Mouse (Mus musculus) left cerebral cortex, postnatal 25 days (tissue): Measurements from ENCODE around the gene Cd83. TPM values are rescaled to one million over a fixed set of nuclear protein-coding genes. Genes with fewer than 3 reads are reported as not detected.

ENCODE experiments used
- DNase-seq, 2 experiments: peaks; one replicate each; pipeline ENCODE4 v3.0.0; 2022; ENCODE audit warnings: low spot score in 2 of 2, mixed read lengths in 1 of 2
- intact Hi-C: fragments of 180-260 bp; cut with DNase I; formaldehyde crosslinking; loops from one replicate; pipeline ENCODE4 v1.15.1; 2025
- total RNA-seq, 2 experiments: library from RNA; stranded (reverse); gene quantifications; 2 replicates each; pipeline ENCODE4 v1.2.3; 2021

Cd83 gene
- total RNA-seq, 2 experiments from 2014 or later = 8.2 to 8.7 TPM

- intact Hi-C loops = no loop called here
These were observed 20.1 kb downstream of the Cd83 start for GRCm38 (mm10) chr13:43804648-43805047.

DNA sequence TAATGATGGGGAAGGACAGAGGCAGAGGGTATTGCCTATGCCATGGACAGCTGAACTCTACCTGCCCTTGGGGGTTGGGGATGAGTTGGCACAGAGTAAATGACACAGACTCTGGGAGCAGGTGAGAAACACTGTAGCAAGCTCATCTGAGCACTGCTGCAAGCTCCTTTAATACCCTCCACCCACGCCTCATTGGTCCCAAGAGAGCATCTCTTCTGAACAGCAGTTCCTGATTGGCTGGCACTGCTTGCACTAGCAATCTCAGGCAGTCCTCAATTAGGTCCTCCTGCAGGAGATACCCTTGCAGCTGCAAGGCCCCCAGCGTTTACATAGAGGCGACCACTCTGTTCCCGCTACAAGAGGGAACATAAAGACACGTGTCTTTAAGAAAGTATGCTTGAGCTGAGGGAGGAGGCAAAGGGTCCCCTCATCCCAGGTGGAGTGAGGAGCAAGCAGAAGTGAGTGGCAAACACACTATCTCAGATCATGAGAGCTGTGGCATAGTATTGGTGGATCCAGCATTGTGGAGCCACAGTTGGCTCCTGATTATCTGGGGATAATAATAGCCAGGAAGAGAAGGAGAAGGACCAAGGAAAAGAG, 20.7 kb downstream of the Cd83 start:
- no peak for DNase-seq
- intact Hi-C loops = no loop called here

More at GRCm38 (mm10) chr13:43804648-43805047, 20.1 kb downstream of the Cd83 start:
- DNase-seq = no peak

- intact Hi-C loops = no loop called here
- peak in 1 of 2 experiments; percentile 28 for DNase-seq
These were observed 22.0 kb downstream of the Cd83 start for GRCm38 (mm10) chr13:43806371-43807271.

DNA sequence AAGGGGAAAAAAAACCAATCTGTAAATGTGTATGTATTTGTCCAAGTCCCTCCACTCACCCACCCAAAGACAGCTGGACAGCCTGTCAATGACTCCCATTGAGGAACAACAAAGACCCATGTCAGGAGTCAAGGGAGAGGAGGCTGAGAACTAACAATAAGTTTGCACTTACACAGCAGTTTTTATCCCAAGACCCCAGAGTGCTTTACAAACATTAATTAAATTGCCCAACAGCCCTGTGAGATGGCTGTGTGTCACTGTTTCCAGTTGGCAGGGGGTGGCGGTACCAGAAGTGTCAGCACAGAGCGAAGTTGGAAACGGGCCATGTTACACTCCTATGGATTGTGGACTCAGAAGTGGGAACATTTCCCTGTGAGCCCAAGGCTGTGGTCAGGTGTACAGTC, 22.7 kb downstream of the Cd83 start:
- intact Hi-C loops = no loop called here
- DNase-seq = no peak

GRCm38 (mm10) chr13:43810621-43811020, 26.0 kb downstream of the Cd83 start:
- intact Hi-C loops = no loop called here
- no peak for DNase-seq

DNA sequence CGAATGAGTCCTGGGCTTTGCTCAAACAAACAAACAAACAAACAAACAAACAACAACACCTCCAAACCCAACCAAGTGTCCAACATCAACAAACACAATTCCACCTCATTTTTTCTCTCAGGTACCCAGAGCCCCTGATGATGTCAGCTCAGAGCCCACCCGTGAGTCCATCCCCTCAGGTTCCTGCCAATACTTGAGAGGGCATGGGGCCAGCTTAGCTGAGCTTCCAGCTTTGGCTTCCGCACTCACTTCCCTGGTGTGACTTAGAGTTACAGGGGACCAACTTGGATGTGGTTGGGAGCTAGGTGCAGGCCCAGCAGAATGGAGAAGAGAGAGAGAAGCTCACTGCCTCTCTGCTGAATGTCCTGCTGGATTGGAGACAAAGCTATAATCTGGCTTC, 27.3 kb downstream of the Cd83 start:
- DNase-seq = no peak
- intact Hi-C loops = no loop called here

DNA sequence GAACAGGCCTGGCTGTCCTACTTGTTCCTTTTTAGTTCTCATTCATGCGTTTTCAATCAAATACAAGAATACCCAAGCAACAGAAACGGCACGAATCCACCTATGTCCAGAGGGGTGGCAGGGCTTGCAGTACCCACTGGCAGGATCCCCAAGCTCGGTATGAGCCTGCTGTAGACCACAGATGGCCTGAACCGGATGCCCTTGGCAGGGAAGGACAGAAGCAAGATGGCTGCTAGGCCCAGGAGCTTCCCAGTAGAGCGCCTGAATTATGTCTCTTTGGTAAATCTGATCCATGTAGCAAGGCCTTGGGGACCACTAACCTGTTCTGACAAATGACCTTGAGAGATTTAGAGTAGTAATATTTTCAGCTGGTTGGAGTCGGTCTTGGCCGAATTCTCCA, 28.9 kb downstream of the Cd83 start:
- no peak for DNase-seq
- intact Hi-C loops = no loop called here

GRCm38 (mm10) chr13:43817461-43817860, 32.9 kb downstream of the Cd83 start:
- no peak for DNase-seq
- intact Hi-C loops = no loop called here

- no peak for DNase-seq
- intact Hi-C loops = no loop called here
These were observed 33.9 kb downstream of the Cd83 start for GRCm38 (mm10) chr13:43818307-43819019.

- no peak for DNase-seq
- intact Hi-C loops = no loop called here
These were observed 34.4 kb downstream of the Cd83 start for GRCm38 (mm10) chr13:43819020-43819310.

DNA sequence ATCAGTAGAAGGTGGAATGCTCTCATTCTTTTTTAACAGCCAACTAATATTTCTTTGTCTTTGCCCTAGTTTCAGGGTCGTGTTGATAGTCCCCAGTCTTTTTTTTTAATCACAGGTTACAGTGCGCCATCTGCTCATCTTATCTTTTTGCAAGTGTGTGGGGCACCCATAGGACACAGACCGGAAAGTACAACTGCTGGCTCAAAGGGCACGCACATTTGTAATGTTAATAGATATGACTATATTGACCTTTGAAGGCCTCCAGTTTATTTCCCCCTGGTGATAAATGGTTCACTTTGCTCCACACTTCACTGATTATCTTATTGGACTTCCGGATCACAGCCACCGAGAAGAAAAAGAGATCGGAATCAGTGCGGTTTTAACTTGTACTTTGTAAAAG, 35.5 kb downstream of the Cd83 start:
- intact Hi-C loops = no loop called here
- DNase-seq = no peak

- DNase-seq = no peak
- intact Hi-C loops = no loop called here
These were observed 37.7 kb downstream of the Cd83 start for GRCm38 (mm10) chr13:43822306-43822705.

DNA sequence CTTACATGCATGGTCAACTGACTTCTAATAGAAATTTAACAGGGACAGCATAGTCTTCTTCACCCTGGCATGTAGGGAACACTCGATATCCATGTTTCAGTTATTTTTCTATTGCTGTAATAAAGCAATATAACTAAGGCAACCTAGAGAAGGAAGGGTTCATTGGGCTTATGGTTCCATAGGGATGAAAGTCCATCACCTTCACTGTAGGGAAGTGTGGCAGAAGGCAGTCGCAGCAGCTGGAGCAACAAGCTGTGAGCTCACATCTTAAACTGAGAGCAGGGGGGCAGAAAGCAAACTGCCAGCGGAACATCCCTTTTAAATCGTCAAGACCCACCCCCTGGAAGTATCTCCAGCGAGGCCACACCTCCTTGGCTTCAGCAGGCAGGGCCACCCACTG, 44.1 kb downstream of the Cd83 start:
- intact Hi-C loops = no loop called here
- no peak for DNase-seq

- no peak for DNase-seq
- intact Hi-C loops = no loop called here
These were observed 46.5 kb downstream of the Cd83 start for GRCm38 (mm10) chr13:43830892-43831673.

DNA sequence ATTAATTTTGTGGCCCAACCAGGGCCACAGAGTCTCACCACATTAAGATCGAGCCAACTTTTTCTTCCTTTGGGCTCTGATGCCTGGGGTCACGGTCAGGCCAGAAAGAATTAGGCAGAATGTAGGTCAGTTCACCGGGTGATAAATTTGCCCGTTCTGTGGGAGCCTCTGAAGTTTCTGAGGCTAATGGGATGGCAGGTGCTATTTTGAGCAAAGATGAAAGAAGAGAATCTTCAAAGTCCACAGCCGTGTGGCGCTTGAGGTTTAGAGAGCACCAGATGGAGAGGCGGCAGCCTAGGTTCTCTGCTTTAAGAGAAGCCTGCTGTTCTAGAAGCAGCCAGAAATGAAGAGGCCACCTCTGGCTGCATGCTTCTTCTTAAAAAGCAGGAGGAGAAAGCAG, 48.2 kb downstream of the Cd83 start:
- intact Hi-C loops = no loop called here
- peak in 1 of 2 experiments; percentile 9 for DNase-seq

GRCm38 (mm10) chr13:43836376-43836775, 51.8 kb downstream of the Cd83 start:
- no peak for DNase-seq
- intact Hi-C loops = no loop called here

DNA sequence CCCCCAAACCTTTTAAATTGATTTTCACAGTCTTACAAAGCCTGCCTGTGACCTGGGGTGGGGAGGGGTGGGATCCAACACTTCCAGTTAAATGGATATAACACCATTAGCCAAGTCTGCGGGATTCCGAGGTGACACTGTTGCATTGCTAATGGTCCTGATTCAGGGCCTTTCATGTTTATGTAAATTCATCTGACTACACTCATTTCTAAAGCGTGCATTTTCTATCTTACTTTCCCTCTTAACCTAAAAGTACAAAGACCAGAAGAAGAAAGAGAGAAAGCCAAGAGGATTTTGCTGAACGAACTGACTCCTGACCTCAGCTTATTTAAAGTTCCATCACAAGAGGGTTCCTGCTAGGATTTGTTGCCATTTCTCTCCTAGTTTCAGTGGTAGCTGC, 53.2 kb downstream of the Cd83 start:
- no peak for DNase-seq
- intact Hi-C loops = no loop called here

DNA sequence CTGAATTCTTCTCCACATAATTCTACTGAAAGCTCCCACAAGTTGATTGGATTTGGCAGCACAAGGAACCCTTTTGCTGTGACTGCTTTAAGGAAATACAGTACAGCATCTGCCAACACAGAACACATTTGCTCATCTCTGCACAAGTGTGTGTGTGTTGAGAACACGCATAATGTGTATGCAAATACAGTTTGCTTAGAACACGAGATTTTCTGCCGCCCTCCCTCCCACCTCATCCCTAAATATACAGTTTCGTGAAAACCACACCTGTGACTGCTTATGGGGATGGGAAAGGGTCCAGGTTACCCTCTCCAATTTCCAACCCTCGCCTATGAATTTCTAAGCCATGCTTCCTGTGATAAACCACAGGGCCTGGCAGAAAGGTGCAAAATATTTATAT, 60.6 kb downstream of the Cd83 start:
- peak in 1 of 2 experiments; percentile 62 for DNase-seq
- intact Hi-C loops = no loop called here

GRCm38 (mm10) chr13:43847186-43847585, 62.6 kb downstream of the Cd83 start:
- intact Hi-C loops = no loop called here
- DNase-seq = no peak

- no peak for DNase-seq
- intact Hi-C loops = no loop called here
These were observed 65.2 kb downstream of the Cd83 start for GRCm38 (mm10) chr13:43849816-43850215.
